Mouse (Mus musculus): ENCODE results near the gene Bcl2a1a.
"Not testable (repeated sequence)": the region's sequence is repeated elsewhere in the genome, so short reads cannot be mapped to it uniquely, and the experiment has no call there.

Gene Bcl2a1a

DNA sequence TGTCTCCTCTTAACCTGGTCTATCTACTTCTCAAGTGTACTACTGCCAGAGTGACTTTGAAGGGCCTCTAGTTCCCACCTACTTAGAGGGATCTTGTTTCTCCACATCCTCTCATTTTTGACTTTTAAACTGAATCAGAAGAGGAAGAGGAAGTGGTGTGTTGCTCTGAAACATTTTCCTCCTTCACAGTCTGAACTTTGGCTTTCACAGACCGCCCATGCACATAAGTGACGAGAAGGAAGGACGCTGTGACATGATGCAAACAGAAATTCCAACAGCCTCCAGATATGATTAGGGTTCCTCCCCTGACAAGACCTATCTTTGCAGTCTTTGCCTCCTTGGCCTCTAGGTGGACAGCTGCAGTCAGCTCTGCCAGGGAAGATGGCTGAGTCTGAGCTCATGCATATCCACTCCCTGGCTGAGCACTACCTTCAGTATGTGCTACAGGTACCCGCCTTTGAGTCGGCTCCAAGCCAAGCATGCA is at the start of gene Bcl2a1a:
Gene Bcl2a1a (plus strand): TSS at position 231 of the 484 bp plus-strand sequence.
- not testable (repeated sequence) for DNase-seq (ENCODE audit: low spot score in 2 of 2)

- not testable (repeated sequence) for DNase-seq (ENCODE audit: low spot score in 2 of 2)
These were observed 40.1 kb upstream of the Bcl2a1a start for GRCm38 (mm10) chr9:88916576-88916975.

- DNase-seq (ENCODE audit: low spot score in 2 of 2), result not testable (repeated sequence)
These were observed 18.4 kb upstream of the Bcl2a1a start for GRCm38 (mm10) chr9:88938312-88938711.

DNA sequence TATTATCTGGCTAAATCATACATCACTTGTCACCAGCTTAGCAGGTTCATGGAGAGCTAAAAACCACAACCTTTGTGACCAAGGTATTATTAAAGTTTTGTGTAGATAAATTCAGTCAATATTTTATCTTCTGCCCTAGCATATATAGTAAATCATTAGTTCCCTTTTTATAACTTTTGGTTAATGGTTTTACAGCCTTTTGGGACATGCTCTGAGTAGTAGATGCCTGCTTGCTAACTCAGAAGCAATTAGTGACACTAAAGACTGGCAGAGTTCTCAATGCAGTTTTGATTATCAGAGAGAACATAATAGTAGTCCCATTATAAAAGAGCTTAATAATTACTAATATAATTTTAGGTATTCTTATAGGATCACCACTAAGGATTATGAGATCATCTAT is 5.2 kb upstream of the Bcl2a1a start:
- not testable (repeated sequence) for DNase-seq (ENCODE audit: low spot score in 2 of 2)

DNA sequence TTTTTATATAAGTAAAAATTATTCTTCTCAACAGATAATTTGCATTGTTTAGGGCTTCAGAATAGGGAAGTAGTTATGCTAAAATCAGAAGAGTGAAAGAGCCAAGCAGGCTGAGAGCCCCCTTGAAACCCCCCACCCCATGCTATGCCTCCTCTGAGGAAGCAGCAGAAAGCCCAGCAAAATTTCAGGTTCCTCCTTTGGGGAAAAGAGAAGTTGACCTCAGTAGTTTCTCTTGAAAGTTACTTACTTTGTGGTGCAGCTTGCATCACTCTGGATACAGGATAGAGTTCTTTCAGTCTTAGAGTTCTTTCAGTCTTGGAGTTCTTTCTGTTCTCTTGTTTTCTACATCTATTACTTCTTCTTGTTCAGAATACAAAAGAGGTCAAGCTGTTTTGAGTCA is 3.5 kb upstream of the Bcl2a1a start:
- DNase-seq (ENCODE audit: low spot score in 2 of 2), result not testable (repeated sequence)

DNA sequence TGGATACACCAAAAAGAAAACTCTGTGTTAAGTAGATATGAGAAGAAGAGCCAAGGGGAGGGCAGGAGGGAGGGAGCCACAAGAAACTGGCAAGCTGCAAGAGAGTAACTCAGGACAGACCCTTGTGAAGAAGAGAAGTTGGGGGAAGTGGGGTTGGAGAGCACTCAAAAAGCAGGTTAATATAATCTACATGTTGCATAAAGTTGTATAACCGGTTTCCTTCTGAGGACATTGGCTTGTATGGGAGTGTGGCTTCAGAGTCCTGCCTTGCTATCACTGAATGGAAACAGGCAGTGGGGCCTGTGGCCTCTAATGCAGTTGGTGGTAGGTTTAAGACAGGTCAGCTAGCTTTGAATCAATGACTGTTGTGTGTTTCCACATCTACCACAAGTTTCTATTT is 1.5 kb upstream of the Bcl2a1a start:
- DNase-seq (ENCODE audit: low spot score in 2 of 2), result not testable (repeated sequence)

DNA sequence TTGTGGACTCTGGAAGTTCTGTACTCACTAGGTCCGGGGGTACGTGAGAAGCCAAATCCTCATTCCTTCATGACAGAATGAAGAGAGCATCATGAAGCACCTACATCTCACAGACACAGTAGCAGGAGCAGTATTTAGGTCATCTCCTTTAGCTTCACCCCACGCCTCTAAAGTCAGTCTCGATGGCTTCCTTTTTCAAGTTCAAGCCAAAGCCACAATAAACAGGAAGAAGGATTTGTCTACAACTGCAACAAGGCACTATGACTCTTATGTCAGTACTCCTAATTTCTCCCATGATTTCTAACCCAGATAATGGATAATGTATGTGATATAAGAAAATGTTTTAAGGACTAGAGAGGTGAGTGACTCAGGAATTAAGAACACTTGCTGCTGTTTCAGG is 665 bp upstream of the Bcl2a1a start:
- not testable (repeated sequence) for DNase-seq (ENCODE audit: low spot score in 2 of 2)

GRCm38 (mm10) chr9:88958891-88959290 is 2.2 kb downstream of the Bcl2a1a start:
- DNase-seq (ENCODE audit: low spot score in 2 of 2), result no peak

DNA sequence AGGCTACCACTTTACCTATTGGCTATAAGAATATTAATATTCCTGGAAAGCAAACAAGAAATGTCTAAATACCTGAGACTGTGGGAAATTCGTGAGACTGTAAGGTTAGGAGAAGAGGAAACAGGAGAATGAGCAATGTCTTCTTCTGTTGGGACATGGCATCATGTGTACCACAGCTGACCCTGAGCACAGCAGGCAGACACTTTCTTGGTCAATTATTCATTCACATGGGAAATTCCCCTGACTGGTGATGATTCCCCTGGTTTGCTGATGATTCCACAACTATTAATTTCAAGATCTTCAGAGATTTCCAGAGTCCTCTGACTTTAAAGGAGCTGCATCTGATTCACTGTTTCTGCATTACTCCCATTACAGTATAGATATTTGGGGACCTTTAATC is 3.3 kb downstream of the Bcl2a1a start:
- not testable (repeated sequence) for DNase-seq (ENCODE audit: low spot score in 2 of 2)

- not testable (repeated sequence) for DNase-seq (ENCODE audit: low spot score in 2 of 2)
These were observed 9.8 kb downstream of the Bcl2a1a start for GRCm38 (mm10) chr9:88966462-88966861.

DNA sequence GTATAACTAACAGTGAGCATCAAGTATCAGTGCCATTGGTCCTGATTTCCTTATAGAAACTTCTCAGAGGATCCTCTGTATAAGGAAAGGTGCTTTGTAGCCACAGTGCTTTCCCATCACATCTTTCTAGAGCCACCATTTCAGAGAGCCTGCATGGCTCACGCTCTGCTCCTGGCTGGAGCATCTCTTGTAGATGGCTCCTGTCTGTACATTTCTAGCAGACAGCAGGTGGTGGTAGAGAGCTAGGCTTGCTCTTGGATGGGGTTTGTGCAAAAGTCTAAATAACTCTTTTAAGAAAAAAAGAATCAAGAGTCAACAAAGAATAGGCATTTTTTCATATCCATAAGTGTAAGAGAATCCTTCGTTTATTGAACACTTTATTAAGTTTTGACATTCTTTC is 12.8 kb downstream of the Bcl2a1a start:
- DNase-seq (ENCODE audit: low spot score in 2 of 2), result not testable (repeated sequence)

GRCm38 (mm10) chr9:88976875-88977274 is 20.2 kb downstream of the Bcl2a1a start:
- DNase-seq (ENCODE audit: low spot score in 2 of 2), result not testable (repeated sequence)

GRCm38 (mm10) chr9:88979781-88980180 is 23.1 kb downstream of the Bcl2a1a start:
- DNase-seq (ENCODE audit: low spot score in 2 of 2), result not testable (repeated sequence)

- not testable (repeated sequence) for DNase-seq (ENCODE audit: low spot score in 2 of 2)
These were observed 44.8 kb downstream of the Bcl2a1a start for GRCm38 (mm10) chr9:89001541-89001940.
